Mouse (Mus musculus) left cerebral cortex, adult 11 months (tissue): ENCODE measurements around the gene BC004004.
"Not testable (repeated sequence)": the region's sequence is repeated elsewhere in the genome, so short reads cannot be mapped to it uniquely, and the experiment has no call there.

Experiments used
- DNase-seq: peaks from one replicate; pipeline ENCODE4 v3.0.0; 2022; ENCODE audit warnings: low spot score

Gene BC004004

GRCm38 (mm10) chr17:29299282-29299681 is 30.7 kb downstream of the BC004004 start:
- no peak for DNase-seq

GRCm38 (mm10) chr17:29300926-29301325 is 32.3 kb downstream of the BC004004 start:
- DNase-seq = no peak

- no peak for DNase-seq
Observed at GRCm38 (mm10) chr17:29301421-29301820, 32.8 kb downstream of the BC004004 start.

DNA sequence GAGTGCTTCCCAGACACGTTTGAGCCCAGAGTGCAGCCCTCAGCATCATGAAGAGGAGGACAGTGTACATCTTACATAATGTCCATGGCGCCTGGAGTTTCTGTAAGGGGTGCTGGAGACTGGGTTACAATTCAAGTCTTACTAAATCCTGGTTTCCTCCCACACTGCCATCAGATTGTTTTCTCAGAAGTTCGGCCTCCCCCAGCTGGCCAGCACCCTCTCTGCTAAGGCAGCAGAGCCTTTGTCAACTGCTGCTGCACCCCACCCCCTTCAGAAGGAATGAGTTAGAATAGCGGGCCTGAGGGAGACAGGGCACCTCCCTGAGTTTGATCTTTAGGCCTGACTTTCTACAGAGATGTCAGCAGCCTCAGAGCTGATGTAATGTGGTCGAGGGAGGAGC is 33.6 kb downstream of the BC004004 start:
- DNase-seq = no peak

DNA sequence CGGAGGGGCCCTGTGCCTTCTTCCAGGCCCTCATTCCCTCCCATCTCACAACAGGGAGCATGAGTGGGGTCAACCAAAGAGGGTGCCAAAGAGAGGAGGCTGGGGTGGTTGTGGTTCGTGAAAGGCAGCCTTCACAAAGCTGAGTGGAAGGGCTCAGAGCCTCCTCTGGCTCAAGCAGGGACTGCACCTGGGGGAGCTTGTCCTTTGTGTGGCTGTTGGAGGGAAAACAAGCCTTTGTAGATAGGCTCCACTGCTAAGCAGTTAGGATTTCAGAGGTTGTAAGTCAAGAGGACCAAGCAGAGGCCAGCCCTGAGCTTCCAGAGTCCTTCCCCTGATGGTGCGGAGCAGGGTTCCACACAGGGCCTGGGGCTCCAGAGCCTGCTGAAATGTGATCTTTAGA is 34.5 kb downstream of the BC004004 start:
- no peak for DNase-seq

DNA sequence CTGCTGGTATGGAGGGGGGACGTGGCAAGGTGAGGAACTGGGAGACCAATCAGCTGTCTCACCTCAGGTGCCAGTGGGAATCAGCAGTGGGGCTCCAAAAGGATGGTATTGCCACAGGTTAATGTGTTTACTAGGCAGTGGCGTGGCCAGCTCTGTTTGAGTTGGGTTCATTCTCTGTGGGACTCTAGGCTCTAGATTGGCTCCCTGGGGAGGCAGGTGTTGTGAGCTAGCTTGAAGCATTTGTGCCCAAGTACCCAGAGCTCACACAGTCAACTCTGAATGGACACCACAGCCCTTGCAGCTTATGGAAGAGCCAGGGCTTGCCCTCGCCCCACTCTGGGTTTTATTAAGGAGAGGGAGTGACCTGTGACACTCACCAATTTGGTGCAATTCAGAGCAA is 35.3 kb downstream of the BC004004 start:
- DNase-seq = no peak

- no peak for DNase-seq
Observed at GRCm38 (mm10) chr17:29304376-29305057, 35.9 kb downstream of the BC004004 start.

GRCm38 (mm10) chr17:29305058-29305806 is 36.6 kb downstream of the BC004004 start:
- no peak for DNase-seq

DNA sequence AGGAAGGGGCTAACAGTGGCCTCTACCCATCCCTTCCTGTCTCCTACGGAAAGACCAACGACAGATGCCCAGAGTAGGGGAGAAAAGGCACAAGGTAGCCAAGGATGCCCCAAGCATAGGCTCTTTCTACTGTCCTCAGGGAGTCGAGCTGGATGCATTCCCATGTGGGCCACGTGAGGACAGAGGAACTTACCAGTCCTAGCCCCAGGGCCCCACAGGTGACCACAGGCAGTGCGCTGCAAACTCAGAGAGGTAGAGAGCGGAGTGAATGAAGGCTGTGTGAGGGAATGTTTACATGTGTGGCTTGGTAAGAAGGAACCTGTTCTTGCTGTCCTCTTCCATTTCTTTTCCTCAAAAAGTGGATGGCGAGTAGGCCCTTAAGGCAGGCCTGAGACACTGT is 37.3 kb downstream of the BC004004 start:
- no peak for DNase-seq

- DNase-seq = no peak
Observed at GRCm38 (mm10) chr17:29310056-29310623, 41.6 kb downstream of the BC004004 start.

GRCm38 (mm10) chr17:29311602-29312001 is 43.0 kb downstream of the BC004004 start:
- DNase-seq = no peak

- no peak for DNase-seq
Observed at GRCm38 (mm10) chr17:29312082-29312481, 43.5 kb downstream of the BC004004 start.

DNA sequence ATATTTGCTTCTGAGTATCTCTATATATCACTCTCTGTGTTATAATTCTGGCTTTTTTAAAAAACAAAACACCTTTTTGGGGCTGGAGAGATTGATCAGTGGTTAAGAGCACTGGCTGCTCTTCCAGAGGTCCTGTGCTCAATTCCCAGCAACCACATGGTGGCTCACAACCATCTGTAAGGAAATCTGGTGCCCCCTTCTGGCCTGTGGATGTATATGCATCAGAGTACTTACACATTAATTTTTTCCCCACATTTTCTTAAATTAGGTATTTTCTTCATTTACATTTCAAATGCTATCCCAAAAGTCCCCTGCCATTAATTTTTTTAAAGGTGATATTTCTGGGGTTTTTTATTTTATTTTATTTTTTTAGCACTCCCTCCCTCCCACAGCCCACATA is 44.7 kb downstream of the BC004004 start:
- DNase-seq = no peak

- DNase-seq = no peak
Observed at GRCm38 (mm10) chr17:29315672-29316465, 47.3 kb downstream of the BC004004 start.

DNA sequence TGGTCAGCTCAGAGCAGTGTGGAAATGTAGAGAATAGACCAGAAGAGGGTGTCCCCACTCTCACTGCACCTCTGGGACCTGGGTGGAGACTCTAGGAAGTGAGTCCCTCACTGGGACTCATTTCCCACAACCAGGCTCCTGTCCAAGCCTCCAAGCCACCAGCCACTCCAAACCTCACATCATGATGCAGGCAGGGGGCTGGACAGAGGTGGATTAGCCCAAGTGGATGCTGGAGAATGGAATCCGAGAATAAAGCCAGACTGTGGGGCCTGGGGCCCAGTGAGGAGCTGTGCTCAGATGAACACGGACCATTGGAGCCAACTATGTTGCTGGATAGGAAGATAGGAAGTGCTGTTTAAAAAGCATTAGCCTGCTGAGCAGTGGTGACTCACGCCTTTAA is 48.3 kb downstream of the BC004004 start:
- no peak for DNase-seq

- not testable (repeated sequence) for DNase-seq
Observed at GRCm38 (mm10) chr17:29317380-29317779, 48.8 kb downstream of the BC004004 start, which contains the start of gene Pi16. Pi16 (plus strand) TSS chr17:29317680.

GRCm38 (mm10) chr17:29318731-29319250 is 50.2 kb downstream of the BC004004 start:
- no peak for DNase-seq

DNA sequence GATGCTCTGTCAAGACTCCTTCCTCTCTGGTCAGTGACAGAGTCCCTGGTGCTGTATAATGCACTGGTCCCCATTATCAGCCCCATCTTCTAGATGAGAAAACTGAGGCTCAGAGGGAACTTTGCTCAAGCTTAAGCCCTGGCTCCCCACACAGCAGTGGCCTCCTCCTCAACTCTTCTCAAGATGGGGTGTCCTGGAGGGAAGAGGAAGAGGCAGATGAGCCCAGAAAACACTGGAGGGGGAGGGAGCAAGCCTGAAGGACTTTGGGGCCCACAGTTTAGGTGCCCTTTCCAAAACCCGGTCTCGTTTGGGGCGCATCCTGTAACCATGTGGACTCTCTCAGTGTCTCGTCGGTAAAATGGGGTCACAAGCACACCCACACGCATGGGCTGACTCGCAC is 50.9 kb downstream of the BC004004 start:
- DNase-seq = no peak

GRCm38 (mm10) chr17:29319881-29320639 is 51.5 kb downstream of the BC004004 start:
- DNase-seq = no peak

GRCm38 (mm10) chr17:29321765-29322602 is 53.4 kb downstream of the BC004004 start:
- no peak for DNase-seq

DNA sequence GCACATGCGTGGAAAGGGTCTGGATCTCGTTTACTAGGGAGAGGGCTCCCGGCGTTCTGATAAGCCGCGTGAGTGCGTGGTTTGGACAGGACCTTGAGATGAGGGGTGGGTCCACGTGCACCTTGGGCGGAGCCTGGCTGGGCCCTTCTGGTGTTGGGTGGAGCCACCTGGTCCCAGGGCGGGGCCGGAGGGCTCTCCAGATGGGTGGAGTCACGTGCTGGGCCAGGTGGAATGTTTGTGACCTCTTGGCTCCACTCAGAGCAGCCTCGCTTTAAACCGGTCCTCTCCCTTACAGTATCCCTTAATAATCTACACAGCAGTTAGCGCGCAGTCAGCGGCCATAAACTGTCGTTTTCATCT is 54.0 kb downstream of the BC004004 start:
- no peak for DNase-seq
